Mouse (Mus musculus): ENCODE results near the gene Hist1h4d. TPM values are rescaled to one million over a fixed set of nuclear protein-coding genes. Genes with fewer than 3 reads are reported as not detected.
"Not testable (repeated sequence)": the region's sequence is repeated elsewhere in the genome, so short reads cannot be mapped to it uniquely, and the experiment has no call there.

Gene Hist1h4d
- total RNA-seq, 2 experiments from 2014 or later: 243 to 449 TPM

- peak; percentile 4; the same call in 1 of the 2 replicates for ATAC-seq (replicated peaks; ENCODE audit: low FRiP score, poor library complexity, severe bottlenecking)
Observed at GRCm38 (mm10) chr13:23550761-23551145, 30.6 kb upstream of the Hist1h4d start.

- peak; percentile 51 for ATAC-seq (replicated peaks; ENCODE audit: low FRiP score, poor library complexity, severe bottlenecking)
Observed at GRCm38 (mm10) chr13:23551146-23551834, 30.1 kb upstream of the Hist1h4d start, which contains the start of gene Hist1h4f. Gene Hist1h4f, minus strand, starts transcription at chr13:23551648.

- ATAC-seq (replicated peaks; ENCODE audit: low FRiP score, poor library complexity, severe bottlenecking): no peak
Observed at GRCm38 (mm10) chr13:23551931-23552914, 29.2 kb upstream of the Hist1h4d start.

- ATAC-seq (replicated peaks; ENCODE audit: low FRiP score, poor library complexity, severe bottlenecking): no peak
Observed at GRCm38 (mm10) chr13:23552962-23553361, 28.4 kb upstream of the Hist1h4d start, which contains the start of gene Hist1h1d. Gene Hist1h1d, plus strand, starts transcription at chr13:23553262.

- no peak for ATAC-seq (replicated peaks; ENCODE audit: low FRiP score, poor library complexity, severe bottlenecking)
Observed at GRCm38 (mm10) chr13:23554393-23554792, 27.0 kb upstream of the Hist1h4d start.

GRCm38 (mm10) chr13:23554925-23555838 lies 26.2 kb upstream of the Hist1h4d start:
- peak; percentile 57 for ATAC-seq (replicated peaks; ENCODE audit: low FRiP score, poor library complexity, severe bottlenecking)

- peak; percentile 56 for ATAC-seq (replicated peaks; ENCODE audit: low FRiP score, poor library complexity, severe bottlenecking)
Observed at GRCm38 (mm10) chr13:23555839-23556416, 25.5 kb upstream of the Hist1h4d start.

GRCm38 (mm10) chr13:23556906-23557305 lies 24.5 kb upstream of the Hist1h4d start:
- no peak for ATAC-seq (replicated peaks; ENCODE audit: low FRiP score, poor library complexity, severe bottlenecking)

- not testable (repeated sequence) for ATAC-seq (replicated peaks; ENCODE audit: low FRiP score, poor library complexity, severe bottlenecking)
Observed at GRCm38 (mm10) chr13:23560699-23561098, 20.7 kb upstream of the Hist1h4d start.

GRCm38 (mm10) chr13:23561531-23561882 lies 19.9 kb upstream of the Hist1h4d start:
- ATAC-seq (replicated peaks; ENCODE audit: low FRiP score, poor library complexity, severe bottlenecking): peak; percentile 55

GRCm38 (mm10) chr13:23561883-23562659 lies 19.3 kb upstream of the Hist1h4d start, which contains the start of gene Hist1h3e:
Gene Hist1h3e, minus strand, starts transcription at chr13:23562369.
- ATAC-seq (replicated peaks; ENCODE audit: low FRiP score, poor library complexity, severe bottlenecking): peak; percentile 91

- ATAC-seq (replicated peaks; ENCODE audit: low FRiP score, poor library complexity, severe bottlenecking): peak; percentile 51
Observed at GRCm38 (mm10) chr13:23562699-23563462, 18.5 kb upstream of the Hist1h4d start.

- no peak for ATAC-seq (replicated peaks; ENCODE audit: low FRiP score, poor library complexity, severe bottlenecking)
Observed at GRCm38 (mm10) chr13:23564482-23564881, 16.9 kb upstream of the Hist1h4d start.

- ATAC-seq (replicated peaks; ENCODE audit: low FRiP score, poor library complexity, severe bottlenecking): not testable (repeated sequence)
Observed at GRCm38 (mm10) chr13:23570261-23571021, 11.0 kb upstream of the Hist1h4d start.

GRCm38 (mm10) chr13:23571022-23571503 lies 10.3 kb upstream of the Hist1h4d start, which contains the start of the genes Hist1h2ae and Hist1h2bg:
Gene Hist1h2ae, minus strand, starts transcription at chr13:23571220.
Gene Hist1h2bg, plus strand, starts transcription at chr13:23571396.
- ATAC-seq (replicated peaks; ENCODE audit: low FRiP score, poor library complexity, severe bottlenecking): peak; percentile 79

GRCm38 (mm10) chr13:23571504-23572217 lies 9.7 kb upstream of the Hist1h4d start:
- ATAC-seq (replicated peaks; ENCODE audit: low FRiP score, poor library complexity, severe bottlenecking): not testable (repeated sequence)
